Mouse (Mus musculus) CD4-positive, CD25-positive, alpha-beta regulatory T cell, adult 2 months (primary cell): ENCODE data around the gene Med9.

Experiments used
- DNase-seq: peaks from one replicate; pipeline ENCODE4 v3.0.0-alpha.2; 2012; ENCODE audit warnings: low read depth, low spot score

Gene Med9

GRCm38 (mm10) chr11:59947752-59948400 is at the start of gene Med9:
Gene Med9 (plus strand): TSS chr11:59948206.
- DNase-seq, result peak; percentile 90

- DNase-seq, result no peak
These were observed 48.0 kb upstream of the Med9 start for GRCm38 (mm10) chr11:59899711-59900685.

GRCm38 (mm10) chr11:59900995-59901394 is 47.0 kb upstream of the Med9 start:
- no peak for DNase-seq

- DNase-seq, result no peak
These were observed 45.8 kb upstream of the Med9 start for GRCm38 (mm10) chr11:59902045-59902726.

- DNase-seq, result no peak
These were observed 41.4 kb upstream of the Med9 start for GRCm38 (mm10) chr11:59906521-59907123.

GRCm38 (mm10) chr11:59908446-59908845 is 39.6 kb upstream of the Med9 start:
- DNase-seq, result no peak

- DNase-seq, result no peak
These were observed 37.4 kb upstream of the Med9 start for GRCm38 (mm10) chr11:59910586-59910985.

GRCm38 (mm10) chr11:59911523-59911922 is 36.5 kb upstream of the Med9 start:
- DNase-seq, result no peak

GRCm38 (mm10) chr11:59913702-59914101 is 34.3 kb upstream of the Med9 start:
- no peak for DNase-seq

- no peak for DNase-seq
These were observed 30.0 kb upstream of the Med9 start for GRCm38 (mm10) chr11:59918014-59918413.

- no peak for DNase-seq
These were observed 28.6 kb upstream of the Med9 start for GRCm38 (mm10) chr11:59919401-59919800.

- DNase-seq, result no peak
These were observed 27.7 kb upstream of the Med9 start for GRCm38 (mm10) chr11:59920331-59920730.

GRCm38 (mm10) chr11:59921265-59921664 is 26.7 kb upstream of the Med9 start:
- DNase-seq, result no peak

- DNase-seq, result no peak
These were observed 18.0 kb upstream of the Med9 start for GRCm38 (mm10) chr11:59930031-59930430.

- no peak for DNase-seq
These were observed 15.3 kb upstream of the Med9 start for GRCm38 (mm10) chr11:59932560-59933337.

- DNase-seq, result no peak
These were observed 14.1 kb upstream of the Med9 start for GRCm38 (mm10) chr11:59933943-59934342.

GRCm38 (mm10) chr11:59937023-59937422 is 11.0 kb upstream of the Med9 start:
- DNase-seq, result no peak

- DNase-seq, result no peak
These were observed 10.4 kb upstream of the Med9 start for GRCm38 (mm10) chr11:59937615-59938014.

- DNase-seq, result no peak
These were observed 8.2 kb upstream of the Med9 start for GRCm38 (mm10) chr11:59939821-59940220.

- no peak for DNase-seq
These were observed 7.4 kb upstream of the Med9 start for GRCm38 (mm10) chr11:59940645-59941044.

- DNase-seq, result no peak
These were observed 6.6 kb upstream of the Med9 start for GRCm38 (mm10) chr11:59941391-59941790.
